Mouse (Mus musculus): ENCODE measurements at regions not wholly inside any gene's neighbourhood (a gene's known extent, or its start where the extent isn't known, plus 50 kb on each side); places are given as distances from the start of the nearest gene placed in this dataset.
"Not testable (repeated sequence)": the region's sequence is repeated elsewhere in the genome, so short reads cannot be mapped to it uniquely, and the experiment has no call there.

- H3K27me3 ChIP-seq = no peaks in the 10 kb centered on the region
- H3K9me3 ChIP-seq = no peaks in the 10 kb centered on the region
- no peak overlapping the region for H3K4me2 ChIP-seq (replicated peaks)
- no peak for ATAC-seq (ENCODE audit: low FRiP score, low read depth)
- 31% methylated on average over 1 of the region's 1 CpGs for WGBS
- no peak overlapping the region for H3K27ac ChIP-seq
- H3K4me1 ChIP-seq = no peaks in the 10 kb centered on the region
- H3K36me3 ChIP-seq = no peaks in the 10 kb centered on the region
- no peak overlapping the region for H3K9ac ChIP-seq
- no peak overlapping the region for H3K4me3 ChIP-seq
Measured at GRCm38 (mm10) chr14:53830717-53831116, 423.2 kb downstream of the Dad1 start.

GRCm38 (mm10) chr14:53826782-53827181 is 427.1 kb downstream of the Dad1 start:
- Histone ChIP-seq H3K9me3 (no peaks in the 10 kb centered on the region), H3K36me3 (no peaks in the 10 kb centered on the region), H3K27ac (no peak overlapping the region), H3K4me2 (replicated peaks) (no peak overlapping the region), H3K27me3 (no peaks in the 10 kb centered on the region), H3K4me3 (no peak overlapping the region), H3K4me1 (no peaks in the 10 kb centered on the region), H3K9ac (no peak overlapping the region)
- no peak for ATAC-seq (ENCODE audit: low FRiP score, low read depth)
- WGBS = 85% methylated on average over 4 of the region's 4 CpGs

- no peak for ATAC-seq (ENCODE audit: low FRiP score, low read depth)
Measured at GRCm38 (mm10) chr14:53806231-53806630, 447.7 kb downstream of the Dad1 start.

GRCm38 (mm10) chr14:53803698-53804620 is 449.9 kb downstream of the Dad1 start:
- Histone ChIP-seq H3K9ac (no peak overlapping the region), H3K27ac (no peak overlapping the region), H3K36me3 (no peaks in the 10 kb centered on the region), H3K27me3 (no peaks in the 10 kb centered on the region), H3K4me3 (peak overlapping the region; percentile 18; the same call in 1 of the 2 replicates), H3K4me2 (replicated peaks) (peak overlapping the region; percentile 57), H3K9me3 (no peaks in the 10 kb centered on the region), H3K4me1 (no peaks in the 10 kb centered on the region)
- 25% methylated on average over 17 of the region's 17 CpGs for WGBS
- ATAC-seq (ENCODE audit: low FRiP score, low read depth) = peak; percentile 84

More at GRCm38 (mm10) chr14:53806231-53806630, 447.7 kb downstream of the Dad1 start:
- Histone ChIP-seq H3K9ac (no peak overlapping the region), H3K27me3 (no peaks in the 10 kb centered on the region), H3K9me3 (no peaks in the 10 kb centered on the region), H3K4me3 (no peak overlapping the region), H3K36me3 (no peaks in the 10 kb centered on the region), H3K27ac (no peak overlapping the region), H3K4me2 (replicated peaks) (no peak overlapping the region), H3K4me1 (no peaks in the 10 kb centered on the region)
- WGBS = 8% methylated on average over 3 of the region's 3 CpGs

- no peak for ATAC-seq (ENCODE audit: low FRiP score, low read depth)
- no peaks in the 10 kb centered on the region for H3K9me3 ChIP-seq
- 91% methylated on average over 3 of the region's 3 CpGs for WGBS
Measured at GRCm38 (mm10) chr14:53802547-53802946, 451.4 kb downstream of the Dad1 start.

GRCm38 (mm10) chr14:53800508-53801136 is 453.3 kb downstream of the Dad1 start:
- H3K4me3 ChIP-seq = no peak overlapping the region
- no peaks in the 10 kb centered on the region for H3K36me3 ChIP-seq
- H3K4me2 ChIP-seq (replicated peaks) = no peak overlapping the region
- H3K9ac ChIP-seq = no peak overlapping the region
- H3K27me3 ChIP-seq = no peaks in the 10 kb centered on the region
- WGBS = 75% methylated on average over 11 of the region's 11 CpGs
- no peak overlapping the region for H3K27ac ChIP-seq
- no peaks in the 10 kb centered on the region for H3K9me3 ChIP-seq
- H3K4me1 ChIP-seq = no peaks in the 10 kb centered on the region
- ATAC-seq (ENCODE audit: low FRiP score, low read depth) = no peak

More at GRCm38 (mm10) chr14:53802547-53802946, 451.4 kb downstream of the Dad1 start:
- H3K4me1 ChIP-seq = no peaks in the 10 kb centered on the region
- H3K4me2 ChIP-seq (replicated peaks) = no peak overlapping the region
- no peaks in the 10 kb centered on the region for H3K36me3 ChIP-seq
- H3K27me3 ChIP-seq = no peaks in the 10 kb centered on the region
- H3K4me3 ChIP-seq = no peak overlapping the region
- H3K27ac ChIP-seq = no peak overlapping the region
- no peak overlapping the region for H3K9ac ChIP-seq

GRCm38 (mm10) chr14:53795160-53795559 is 458.7 kb downstream of the Dad1 start:
- WGBS = 52% methylated on average over 1 of the region's 1 CpGs
- ATAC-seq (ENCODE audit: low FRiP score, low read depth); H3K9ac ChIP-seq; H3K4me2 ChIP-seq (replicated peaks); H3K27ac ChIP-seq; H3K27me3 ChIP-seq; H3K4me1 ChIP-seq; H3K9me3 ChIP-seq; H3K4me3 ChIP-seq; H3K36me3 ChIP-seq: not testable (repeated sequence)

- H3K27ac ChIP-seq = no peak overlapping the region
- no peak overlapping the region for H3K4me3 ChIP-seq
- no peak overlapping the region for H3K4me2 ChIP-seq (replicated peaks)
- WGBS = 75% methylated on average over 5 of the region's 5 CpGs
- no peaks in the 10 kb centered on the region for H3K9me3 ChIP-seq
- no peaks in the 10 kb centered on the region for H3K36me3 ChIP-seq
- H3K4me1 ChIP-seq = no peaks in the 10 kb centered on the region
- no peak for ATAC-seq (ENCODE audit: low FRiP score, low read depth)
- H3K9ac ChIP-seq = no peak overlapping the region
- H3K27me3 ChIP-seq = no peaks in the 10 kb centered on the region
Measured at GRCm38 (mm10) chr14:53794527-53794926, 459.4 kb downstream of the Dad1 start.

GRCm38 (mm10) chr14:53792432-53792831 is 461.5 kb downstream of the Dad1 start:
- 85% methylated on average over 1 of the region's 1 CpGs for WGBS

GRCm38 (mm10) chr14:53785547-53785946 is 468.4 kb downstream of the Dad1 start:
- H3K36me3 ChIP-seq; H3K4me3 ChIP-seq; H3K9ac ChIP-seq; H3K9me3 ChIP-seq; ATAC-seq (ENCODE audit: low FRiP score, low read depth); H3K4me1 ChIP-seq; H3K27ac ChIP-seq; H3K4me2 ChIP-seq (replicated peaks); H3K27me3 ChIP-seq: not testable (repeated sequence)
- 90% methylated on average over 2 of the region's 2 CpGs for WGBS

More at GRCm38 (mm10) chr14:53792432-53792831, 461.5 kb downstream of the Dad1 start:
- ATAC-seq (ENCODE audit: low FRiP score, low read depth); H3K4me2 ChIP-seq (replicated peaks); H3K27ac ChIP-seq; H3K4me3 ChIP-seq; H3K36me3 ChIP-seq; H3K9ac ChIP-seq; H3K9me3 ChIP-seq; H3K27me3 ChIP-seq; H3K4me1 ChIP-seq: not testable (repeated sequence)

- H3K9ac ChIP-seq = no peak overlapping the region
- H3K27me3 ChIP-seq = no peaks in the 10 kb centered on the region
- no peaks in the 10 kb centered on the region for H3K4me1 ChIP-seq
- no peak overlapping the region for H3K4me2 ChIP-seq (replicated peaks)
- no peaks in the 10 kb centered on the region for H3K9me3 ChIP-seq
- 76% methylated on average over 3 of the region's 3 CpGs for WGBS
- H3K36me3 ChIP-seq = no peaks in the 10 kb centered on the region
- H3K4me3 ChIP-seq = no peak overlapping the region
- no peak for ATAC-seq (ENCODE audit: low FRiP score, low read depth)
- no peak overlapping the region for H3K27ac ChIP-seq
Measured at GRCm38 (mm10) chr14:53777375-53777774, 476.5 kb downstream of the Dad1 start.

GRCm38 (mm10) chr14:53776717-53777116 is 477.2 kb downstream of the Dad1 start:
- not testable (repeated sequence) for ATAC-seq (ENCODE audit: low FRiP score, low read depth); H3K4me1 ChIP-seq; H3K27ac ChIP-seq; H3K9me3 ChIP-seq; H3K36me3 ChIP-seq; H3K4me2 ChIP-seq (replicated peaks); H3K9ac ChIP-seq; H3K4me3 ChIP-seq; H3K27me3 ChIP-seq
- 62% methylated on average over 1 of the region's 1 CpGs for WGBS

Data from limb, embryonic 13.5 days (tissue).